Mouse (Mus musculus): ENCODE data around the gene Trpm5. TPM values are rescaled to one million over a fixed set of nuclear protein-coding genes. Genes with fewer than 3 reads are reported as not detected.

Gene Trpm5
- total RNA-seq, 2 experiments from 2014 or later, result not detected

DNA sequence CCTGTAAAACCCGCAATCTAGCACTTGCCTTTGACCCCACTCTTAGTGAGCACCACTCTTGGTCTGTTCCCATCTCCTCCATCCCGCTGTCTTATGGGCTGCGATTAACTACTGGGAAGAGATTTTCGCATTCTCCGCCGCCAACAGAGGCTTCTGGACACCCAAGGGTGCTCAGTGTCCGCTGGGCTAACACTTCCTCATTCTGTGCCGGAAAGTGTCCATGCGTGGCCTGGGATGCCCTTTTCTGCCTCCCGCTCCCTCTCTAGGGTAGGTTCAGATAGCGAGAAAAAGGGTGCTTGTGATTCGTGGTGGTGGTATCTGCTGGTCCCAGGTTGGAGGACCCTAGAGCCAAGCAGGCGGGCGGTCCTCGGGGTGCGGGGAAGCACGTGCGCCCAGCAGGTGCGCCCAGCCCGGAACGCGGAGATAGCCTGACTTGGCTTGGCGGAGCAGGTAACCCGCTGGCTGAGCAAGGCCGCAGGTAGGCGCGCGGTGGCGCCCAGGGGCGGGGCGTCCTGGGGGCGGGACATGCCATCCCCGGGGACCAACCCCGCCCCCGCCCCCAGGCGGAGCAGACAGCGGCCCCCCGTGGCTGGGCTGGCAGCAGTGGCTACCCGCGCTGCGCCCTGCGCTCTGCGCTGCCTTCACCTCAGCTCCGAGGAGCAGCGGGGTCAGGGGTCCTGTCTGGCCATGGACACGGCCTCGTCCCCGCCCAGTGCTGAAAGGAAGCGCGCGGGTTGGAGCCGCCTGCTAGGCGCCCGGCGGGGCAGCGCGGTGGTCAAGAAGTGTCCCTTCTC, 12.4 kb upstream of the Trpm5 start:
- DNase-seq, result no peak
- intact Hi-C loops (cut with DNase I), result no loop called here

DNA sequence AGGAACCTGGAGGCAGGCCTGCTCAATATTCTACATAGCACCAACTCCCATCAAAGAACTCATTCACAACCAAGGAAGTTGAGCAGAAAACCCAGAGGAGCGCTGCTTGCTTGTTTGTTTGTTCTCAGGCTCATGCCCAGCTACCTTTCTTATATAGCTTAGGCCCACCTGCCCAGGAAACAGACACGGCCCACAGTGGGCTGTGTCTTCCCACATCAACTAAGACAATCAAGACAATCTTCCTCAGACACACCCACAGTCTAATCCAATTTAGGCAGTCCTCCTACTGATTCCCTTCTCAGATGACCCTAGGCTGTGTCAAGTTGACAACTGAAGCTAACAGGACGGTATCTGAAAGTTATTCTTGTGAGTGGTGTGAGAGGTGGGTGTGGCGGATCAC, 11.6 kb upstream of the Trpm5 start, which contains the start of gene Kcnq1:
TSS of gene Kcnq1 (plus strand) at position 301 of the 400 bp plus-strand sequence.
- DNase-seq, result no peak
- intact Hi-C loops (cut with DNase I), result no loop called here

DNA sequence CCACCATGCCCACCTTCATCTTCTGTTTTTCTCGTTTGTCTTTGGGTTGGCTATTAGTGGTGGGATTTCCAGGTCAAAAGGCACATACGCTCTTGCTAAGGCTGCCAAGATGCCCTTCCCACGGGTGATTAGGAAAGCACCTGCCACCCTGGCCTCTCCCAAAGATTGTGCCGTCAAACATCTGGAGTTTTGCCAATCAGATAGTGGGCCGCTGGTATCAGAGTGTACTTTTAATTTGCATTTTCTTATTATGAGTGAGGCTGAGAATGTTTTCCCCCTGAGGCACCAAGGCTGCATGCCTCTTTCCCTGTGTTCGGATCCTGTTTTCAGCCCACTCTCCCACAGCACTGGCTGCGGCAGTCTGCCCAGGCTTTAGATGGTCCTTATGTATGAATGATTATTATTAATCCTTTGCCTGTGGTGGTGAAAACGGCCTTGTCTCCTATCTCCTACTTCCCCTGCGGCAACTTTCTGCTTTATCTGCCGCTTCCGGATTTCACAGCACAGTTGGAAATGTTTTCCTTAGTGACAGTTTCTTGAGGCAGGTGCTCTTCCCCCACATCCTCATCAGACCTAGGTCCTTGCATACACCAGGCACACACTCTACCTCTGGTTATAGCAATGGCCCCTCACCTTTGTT, 10.9 kb upstream of the Trpm5 start:
- intact Hi-C loops (cut with DNase I), result no loop called here
- DNase-seq, result no peak

DNA sequence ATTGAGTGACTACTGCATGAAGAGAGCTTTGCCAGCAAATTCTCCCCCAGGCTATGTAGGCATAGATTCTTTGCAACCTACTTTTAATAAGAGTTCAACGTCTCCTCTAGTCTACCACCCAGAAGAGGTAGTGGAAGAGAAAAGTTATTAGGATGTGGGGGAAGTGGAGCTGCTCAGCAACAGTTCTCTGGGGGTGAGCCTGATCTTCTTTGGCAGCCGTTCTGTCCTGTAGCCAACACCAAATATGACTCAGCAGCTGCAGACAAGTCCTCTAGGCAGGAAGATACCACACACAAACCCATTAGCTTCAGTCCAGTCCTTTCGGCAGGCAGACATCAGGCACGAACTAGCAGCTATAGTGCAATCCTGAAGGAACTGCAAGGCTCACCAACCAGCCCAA, 6.3 kb upstream of the Trpm5 start:
- no peak for DNase-seq

DNA sequence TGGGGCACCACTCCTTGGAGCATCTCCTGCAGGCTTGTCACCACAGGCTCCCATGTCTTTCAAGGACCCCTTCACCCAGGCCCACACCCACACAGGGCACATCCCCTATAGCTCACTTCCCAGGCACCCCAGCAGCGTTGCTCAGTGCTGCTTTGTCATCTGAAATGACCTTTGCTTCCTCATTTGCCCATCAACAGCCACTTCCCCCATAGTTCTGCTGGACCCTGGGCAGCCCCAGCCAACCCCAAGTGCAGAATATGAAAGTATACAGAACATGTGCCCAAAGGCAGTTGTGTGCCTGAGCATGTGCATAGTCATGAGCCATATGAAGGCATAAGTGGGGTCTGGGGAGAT, 1.1 kb upstream of the Trpm5 start:
- intact Hi-C loops (cut with DNase I), result loop anchor here (1.0 to 5.0 kb wide), 3 partner anchors 43 to 377 kb away; partner anchors contain the start of gene Slc22a18

More for the DNA sequence above, 6.3 kb upstream of the Trpm5 start:
- intact Hi-C loops (cut with DNase I), result no loop called here

DNA sequence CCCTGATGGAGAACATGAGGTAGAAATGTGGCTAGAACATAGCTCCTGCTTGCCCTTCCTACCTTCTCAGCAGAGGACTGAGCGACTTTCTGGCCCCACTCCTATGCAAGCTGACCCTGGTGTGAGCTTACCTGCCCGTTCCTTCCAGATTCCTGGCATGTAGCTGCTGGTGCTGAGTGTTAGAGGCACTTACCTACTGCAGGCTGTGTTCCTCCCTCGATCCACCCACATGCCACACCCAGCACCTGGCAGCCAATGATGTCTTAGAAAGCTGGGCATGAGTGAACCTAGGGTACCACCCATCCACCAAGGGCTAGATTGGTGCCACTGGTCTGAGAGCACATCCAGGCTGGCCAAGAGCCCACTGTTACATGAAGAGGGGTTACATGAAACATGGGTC, 595 bp downstream of the Trpm5 start:
- no peak for DNase-seq
- intact Hi-C loops (cut with DNase I), result loop anchor here (2.0 kb wide), 1 partner anchor 57 kb away; no protein-coding TSS in a partner anchor

More for the DNA sequence above, 1.1 kb upstream of the Trpm5 start:
- DNase-seq, result no peak

DNA sequence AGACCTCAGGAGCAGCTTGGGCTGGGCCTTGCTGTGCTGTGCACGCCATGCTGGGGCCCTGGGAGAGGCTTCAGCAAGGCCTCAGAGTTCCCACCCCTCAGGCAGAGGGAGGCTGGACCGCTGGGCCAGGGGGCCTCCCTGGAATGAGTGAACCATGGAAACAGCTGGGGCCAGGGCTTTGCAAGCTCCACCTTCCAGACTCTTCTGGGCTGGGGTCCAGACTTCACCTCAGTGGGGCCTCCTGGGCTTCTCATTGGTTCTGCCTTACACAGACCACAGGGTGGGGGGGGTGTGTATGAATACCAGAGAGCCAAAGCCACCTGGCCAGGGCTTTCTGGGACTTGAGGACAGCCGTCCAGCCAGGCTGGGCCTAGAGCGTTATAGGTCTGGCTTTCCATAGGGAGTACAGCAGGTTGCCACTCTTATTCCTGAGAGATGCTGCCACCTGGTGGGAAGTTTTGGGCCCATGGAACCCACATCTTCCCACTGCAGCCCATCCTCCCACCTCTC, 7.3 kb downstream of the Trpm5 start:
- no peak for DNase-seq
- intact Hi-C loops (cut with DNase I), result loop anchor here (2.0 kb wide), 1 partner anchor 192 kb away; no protein-coding TSS in a partner anchor

DNA sequence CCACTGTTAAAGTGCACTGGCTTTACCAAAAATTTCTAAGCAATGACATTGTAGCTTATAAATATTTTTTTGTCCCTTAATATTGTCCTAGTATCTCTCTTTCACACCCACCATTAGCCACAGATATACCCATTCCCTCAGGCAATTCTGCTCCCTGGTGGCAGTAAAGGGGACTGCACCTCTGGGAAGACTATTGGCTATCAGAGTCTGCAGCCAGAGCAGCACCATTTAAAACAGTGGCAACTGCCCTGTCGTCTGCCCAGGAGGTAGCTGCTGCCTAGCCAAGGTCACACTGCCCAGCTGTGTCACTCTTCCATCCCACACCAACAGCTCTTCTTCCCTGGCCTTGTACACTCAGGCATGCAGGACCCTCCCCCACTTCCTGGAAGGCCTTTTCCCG, 8.1 kb downstream of the Trpm5 start:
- intact Hi-C loops (cut with DNase I), result loop anchor here (1.0 to 2.0 kb wide), 2 partner anchors 78 to 192 kb away; no protein-coding TSS in a partner anchor
- DNase-seq, result peak; percentile 63 to 74

DNA sequence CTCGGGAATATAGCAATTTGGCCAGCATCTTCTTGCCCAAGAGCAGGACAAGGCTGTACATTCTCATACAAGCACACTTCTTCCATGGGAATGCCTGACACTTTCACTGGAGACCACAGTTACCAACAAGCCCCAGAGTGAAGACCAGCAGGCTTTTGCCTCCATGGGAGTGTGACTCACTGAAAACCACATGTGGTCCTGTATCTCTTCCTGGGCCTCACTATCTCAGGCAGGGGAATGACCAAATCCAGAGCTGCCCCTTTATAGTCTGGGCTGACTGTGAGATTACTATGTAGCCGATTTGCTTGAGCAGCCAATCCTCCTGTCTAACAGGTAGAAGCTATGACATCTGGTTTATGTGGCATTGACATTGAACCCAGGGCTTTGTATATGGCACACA, 10.7 kb downstream of the Trpm5 start:
- intact Hi-C loops (cut with DNase I), result no loop called here
- no peak for DNase-seq

DNA sequence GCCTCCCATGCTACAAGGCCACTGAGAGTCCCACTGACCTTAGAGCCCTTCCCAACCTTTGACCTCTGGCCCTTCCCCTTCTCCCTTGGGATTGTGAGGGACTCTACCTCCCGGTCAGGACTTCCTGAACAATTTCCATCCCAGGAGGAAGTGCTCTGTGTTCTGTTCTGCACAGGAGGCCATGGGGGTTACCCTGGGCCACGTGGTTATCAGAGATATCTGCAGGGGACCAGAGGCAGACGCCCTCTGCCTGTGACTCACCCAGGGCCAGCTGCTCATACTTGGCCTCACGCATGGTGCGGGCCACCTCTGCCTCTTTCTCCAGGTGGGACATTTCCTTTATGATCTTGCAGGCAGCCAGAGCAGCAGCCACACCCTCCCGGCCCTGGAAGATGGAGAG, 12.4 kb downstream of the Trpm5 start:
- DNase-seq, result no peak
- intact Hi-C loops (cut with DNase I), result no loop called here

DNA sequence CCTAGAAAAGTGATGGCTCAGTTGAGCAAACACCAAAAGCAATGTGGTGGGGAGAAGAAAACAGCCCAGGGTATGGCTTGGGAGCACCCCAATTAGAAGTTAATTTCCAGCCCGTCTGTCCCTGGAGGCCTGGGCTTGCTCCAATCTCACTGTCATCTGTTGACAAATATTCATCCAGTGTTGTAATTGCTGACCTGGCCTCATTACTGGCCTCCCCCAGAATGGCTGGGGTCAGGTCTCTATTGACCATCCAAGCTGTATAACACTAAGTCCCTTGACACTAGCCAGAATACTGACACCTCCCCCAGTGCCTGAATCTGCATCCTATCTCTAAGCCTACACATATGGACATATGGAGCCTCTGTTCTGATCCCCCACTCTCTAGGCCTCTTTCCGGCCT, 17.1 kb downstream of the Trpm5 start:
- DNase-seq, result no peak
- intact Hi-C loops (cut with DNase I), result no loop called here

DNA sequence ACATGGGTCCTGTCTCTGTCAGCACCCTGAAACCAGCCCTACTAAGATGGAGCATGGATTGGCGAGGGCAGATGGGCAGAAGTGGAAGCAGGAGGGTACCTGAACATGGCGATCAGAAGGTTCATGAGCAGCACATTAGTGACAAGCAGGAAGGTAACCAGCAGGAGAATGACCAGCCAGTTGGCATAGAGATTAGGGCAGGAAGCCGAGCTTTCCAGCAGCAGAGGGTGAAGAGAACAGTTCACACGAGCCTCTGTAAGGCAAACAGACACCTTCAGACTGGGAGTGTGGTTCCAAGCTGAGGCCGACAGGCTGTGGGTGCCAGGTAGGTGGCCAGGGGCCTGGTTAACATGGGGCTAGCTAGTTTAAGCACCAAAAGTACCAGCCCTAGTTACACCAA, 19.0 kb downstream of the Trpm5 start:
- no peak for DNase-seq
- intact Hi-C loops (cut with DNase I), result no loop called here

DNA sequence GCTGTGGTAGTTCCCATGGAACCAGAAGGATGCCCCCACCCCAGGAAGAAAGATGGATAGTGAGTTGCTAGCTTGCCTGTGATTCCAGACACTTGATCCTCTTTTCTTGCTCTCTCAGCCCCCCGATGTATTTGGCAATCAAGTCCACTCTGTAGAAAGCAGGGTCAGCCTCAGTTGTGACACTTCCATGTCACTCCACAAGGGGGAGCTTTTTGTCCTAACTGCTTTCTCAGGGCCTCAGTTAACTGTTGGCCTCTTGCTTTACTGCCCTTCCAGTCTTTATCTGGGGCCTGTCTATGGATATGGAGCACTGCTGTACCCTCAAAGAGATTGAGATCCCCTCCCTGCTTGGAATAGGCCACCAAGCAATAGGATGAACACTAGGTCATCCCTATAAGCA, 21.4 kb downstream of the Trpm5 start:
- DNase-seq, result no peak
- intact Hi-C loops (cut with DNase I), result no loop called here

DNA sequence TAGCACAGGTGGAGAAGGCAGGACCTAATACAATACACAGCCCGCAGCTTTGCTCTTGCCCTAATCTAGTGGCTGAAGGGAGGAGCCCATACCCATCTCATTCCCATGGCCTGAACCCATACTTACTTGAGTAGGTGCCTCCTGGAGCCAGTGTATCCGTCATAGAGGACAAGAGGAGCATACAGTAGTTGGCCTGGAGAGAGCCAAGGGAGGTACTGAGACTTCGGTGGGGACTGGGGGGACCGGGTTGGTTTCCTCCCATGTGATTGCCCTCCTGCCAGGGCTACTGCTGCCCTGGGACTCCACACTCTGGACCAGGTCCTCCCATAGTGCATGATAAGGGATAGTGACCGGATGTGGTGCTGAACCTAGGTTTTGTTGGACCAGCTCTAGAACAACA, 21.8 kb downstream of the Trpm5 start:
- DNase-seq, result no peak
- intact Hi-C loops (cut with DNase I), result no loop called here

DNA sequence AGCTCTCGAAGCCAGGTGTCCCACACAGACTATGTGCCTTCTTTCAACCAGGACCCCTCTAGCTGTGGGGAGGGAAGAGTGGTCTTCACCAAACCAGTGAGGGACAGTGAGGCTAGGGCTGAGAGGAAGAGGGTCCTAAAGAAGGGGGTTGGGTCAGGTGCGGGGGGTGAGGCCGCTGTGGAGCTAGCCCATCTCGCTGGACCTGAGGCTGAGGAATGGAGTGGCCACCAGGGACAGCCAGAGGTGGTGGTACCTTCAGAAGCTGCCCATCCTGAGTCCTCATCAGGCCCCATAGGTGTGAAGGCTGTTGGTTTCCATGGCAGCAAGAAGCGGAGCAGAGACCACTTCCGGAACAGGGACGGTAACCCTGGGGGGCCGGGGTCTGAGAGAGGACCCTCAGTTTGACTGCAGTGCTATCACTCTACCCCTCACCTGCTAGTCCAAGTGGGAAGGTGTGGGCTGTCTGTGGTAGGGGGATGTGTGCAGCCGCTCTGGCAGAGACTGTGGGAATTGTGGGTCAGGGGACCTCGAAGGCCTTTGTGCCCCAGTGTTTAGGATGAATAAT, 23.9 kb downstream of the Trpm5 start:
- intact Hi-C loops (cut with DNase I), result no loop called here
- DNase-seq, result no peak

DNA sequence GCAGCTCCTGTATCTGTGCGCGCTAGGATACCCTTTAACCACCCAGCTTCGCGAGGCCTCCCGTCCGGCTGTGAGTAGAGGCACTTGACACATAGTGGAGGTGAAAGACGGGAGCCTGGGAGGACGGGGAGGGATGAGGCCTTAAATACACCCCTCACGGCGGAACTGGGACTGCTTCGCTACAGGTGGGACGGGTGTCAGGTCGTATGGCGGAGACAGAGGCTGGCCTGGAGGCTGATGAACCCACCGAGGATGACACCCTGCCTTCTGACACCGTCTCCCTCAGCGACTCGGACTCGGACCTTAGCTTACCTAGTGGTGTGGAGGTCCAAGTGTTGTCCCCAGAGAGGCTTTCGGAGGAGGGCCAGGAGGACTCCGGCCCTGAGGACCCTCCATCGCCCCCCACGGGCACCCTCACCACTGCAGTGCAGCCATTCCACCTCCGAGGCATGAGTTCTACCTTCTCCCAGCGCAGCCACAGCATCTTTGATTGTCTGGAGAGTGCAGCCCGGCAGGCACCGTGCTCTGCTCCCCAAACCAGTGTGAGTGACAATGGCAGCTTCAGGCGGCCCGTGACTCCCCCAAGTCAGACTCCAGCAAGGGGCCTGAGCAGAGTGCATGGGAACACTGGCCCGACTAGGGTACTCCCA, 24.6 kb downstream of the Trpm5 start:
- no peak for DNase-seq

DNA sequence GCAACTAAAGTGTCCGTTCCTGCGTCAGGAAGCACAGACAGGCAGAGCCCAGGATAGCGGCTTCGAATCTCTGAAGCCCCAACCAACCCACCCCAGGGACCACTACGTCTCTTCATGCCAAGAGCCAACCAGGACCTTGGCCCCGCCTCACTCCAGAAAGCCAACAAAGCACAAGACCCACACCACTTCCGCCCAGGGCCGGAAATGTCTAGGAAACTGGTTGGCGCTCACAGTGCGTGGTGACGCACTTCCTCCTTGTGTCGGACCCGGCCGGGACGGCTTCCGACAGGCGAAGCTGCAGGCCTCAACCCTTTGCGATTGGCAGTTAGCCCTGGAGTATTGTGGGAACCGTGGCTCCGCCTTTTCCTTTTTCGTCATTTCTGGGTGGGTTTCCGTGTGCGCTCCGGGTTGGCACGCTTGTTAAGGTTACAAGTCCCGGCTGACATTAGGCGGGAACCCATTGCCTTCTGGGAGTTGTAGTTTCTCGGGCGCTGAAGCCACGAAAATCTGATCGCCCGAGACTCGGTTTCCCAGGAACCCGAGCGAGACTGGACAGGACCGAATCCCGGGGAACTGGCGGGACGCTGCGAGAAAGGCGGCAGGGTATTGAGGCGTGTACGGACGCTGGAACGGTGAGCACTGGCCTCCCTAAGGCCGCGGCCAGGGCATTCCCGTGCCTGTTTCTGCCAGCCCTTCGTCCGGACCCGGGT, 25.4 kb downstream of the Trpm5 start, which contains the start of gene Tssc4:
TSS of gene Tssc4 (plus strand) at position 368 of the 710 bp plus-strand sequence.
- intact Hi-C loops (cut with DNase I), result loop anchor here (2.0 kb wide), 1 partner anchor 16 kb away; the partner anchor contains the start of gene Cd81
- DNase-seq, result peak; percentile 95 to 96

More for the DNA sequence above, 24.6 kb downstream of the Trpm5 start:
- intact Hi-C loops (cut with DNase I), result loop anchor here (2.0 kb wide), 1 partner anchor 17 kb away; the partner anchor contains the start of gene Cd81

DNA sequence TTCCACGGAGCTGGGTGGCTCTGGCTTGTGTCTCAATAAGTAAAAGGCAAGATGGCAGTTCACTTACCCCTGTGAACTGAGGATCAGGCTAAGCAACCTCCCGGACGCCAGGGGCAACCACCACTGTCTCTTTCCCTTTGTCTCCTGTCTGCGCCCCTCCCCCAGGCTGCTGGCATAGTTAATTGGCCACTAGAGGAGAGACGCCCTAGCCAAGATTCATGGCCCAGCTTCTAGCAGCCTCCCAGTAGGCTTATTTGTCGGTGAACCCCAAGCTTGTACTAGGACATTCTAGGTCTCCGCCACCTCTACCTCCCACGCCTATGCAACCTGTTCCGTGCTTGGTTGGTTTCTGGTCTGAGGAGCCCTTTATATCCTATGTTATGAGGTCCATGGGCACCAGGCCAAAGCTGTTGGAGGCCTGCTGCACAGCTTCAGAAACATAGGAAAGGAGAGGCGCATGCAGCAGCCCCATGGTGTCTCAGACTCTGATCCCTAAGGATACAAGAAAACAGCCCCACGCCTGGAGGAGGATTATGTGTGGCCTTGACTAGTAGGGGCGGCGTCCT, 26.0 kb downstream of the Trpm5 start:
- intact Hi-C loops (cut with DNase I), result loop anchor here (2.0 kb wide), 1 partner anchor 16 kb away; the partner anchor contains the start of gene Cd81
- DNase-seq, result peak in 1 of 2 experiments; percentile 33

DNA sequence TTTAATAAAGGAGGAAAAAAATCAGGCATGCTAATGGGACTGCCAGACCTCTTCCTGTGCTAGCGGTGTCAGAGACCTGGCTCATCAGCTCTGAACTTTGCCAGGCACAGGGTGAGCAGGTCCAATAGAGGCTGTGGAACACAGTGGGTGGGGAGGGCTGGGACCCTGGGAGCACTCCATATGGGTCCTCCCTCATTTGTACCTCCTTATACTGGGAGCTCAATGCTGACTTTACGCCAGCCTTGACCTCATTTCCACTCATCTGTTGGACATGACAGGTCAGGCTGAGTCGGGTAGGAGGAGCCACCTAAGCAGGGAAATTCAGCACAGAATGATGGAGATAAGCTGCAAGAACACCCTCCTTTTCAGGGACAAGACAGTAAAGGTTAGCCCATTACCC, 26.5 kb downstream of the Trpm5 start:
- intact Hi-C loops (cut with DNase I), result loop anchor here (2.0 kb wide), 1 partner anchor 15 kb away; the partner anchor contains the start of gene Cd81
- DNase-seq, result no peak
